Mouse (Mus musculus): ENCODE results near the gene Tcea3. TPM values are rescaled to one million over a fixed set of nuclear protein-coding genes. Genes with fewer than 3 reads are reported as not detected.

Gene Tcea3
- polyA plus RNA-seq (2015; fragmentation: Illumina TruSeq; extraction: RNeasy Lipid Tissue Mini Kit (QIAGEN cat#74804); ENCODE audit: insufficient read depth, low replicate concordance), result 1.7 TPM

DNA sequence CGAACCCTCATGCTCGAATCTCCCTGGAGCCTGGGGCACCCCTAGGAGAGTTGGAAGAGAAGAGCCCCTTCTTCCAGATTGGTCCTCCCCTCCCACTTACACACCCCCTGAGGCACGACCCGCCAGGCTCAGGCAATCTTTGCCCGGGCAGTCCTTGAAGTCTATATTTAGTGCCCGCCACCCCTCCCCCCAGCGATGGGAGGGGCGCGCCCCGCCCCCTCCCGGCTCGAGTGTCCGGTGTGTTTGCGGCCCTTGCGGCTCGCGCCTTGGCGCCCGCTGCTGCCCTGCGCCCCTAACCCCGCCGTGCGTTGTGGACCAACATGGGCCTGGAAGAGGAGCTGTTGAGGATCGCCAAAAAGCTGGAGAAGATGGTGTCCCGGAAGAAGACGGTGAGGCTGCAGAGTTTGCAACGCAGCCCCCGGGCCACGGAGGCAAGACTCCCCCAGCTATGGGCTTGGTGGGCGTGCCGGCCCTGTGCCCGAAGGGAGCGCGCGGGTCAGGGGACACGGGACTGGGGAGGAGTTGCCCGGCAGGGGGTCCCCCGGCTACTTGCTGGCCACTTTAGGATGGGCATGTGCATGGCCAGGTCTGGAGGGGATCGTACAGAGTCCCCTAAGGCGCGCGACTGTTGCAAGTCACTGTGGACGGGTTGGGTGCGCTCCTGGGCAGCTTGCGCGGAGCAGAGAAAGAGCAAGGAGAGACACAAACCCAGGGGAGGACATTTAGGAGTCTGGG lies at the start of gene Tcea3:
Gene Tcea3 (plus strand): TSS at position 1 of the 735 bp plus-strand sequence.

DNA sequence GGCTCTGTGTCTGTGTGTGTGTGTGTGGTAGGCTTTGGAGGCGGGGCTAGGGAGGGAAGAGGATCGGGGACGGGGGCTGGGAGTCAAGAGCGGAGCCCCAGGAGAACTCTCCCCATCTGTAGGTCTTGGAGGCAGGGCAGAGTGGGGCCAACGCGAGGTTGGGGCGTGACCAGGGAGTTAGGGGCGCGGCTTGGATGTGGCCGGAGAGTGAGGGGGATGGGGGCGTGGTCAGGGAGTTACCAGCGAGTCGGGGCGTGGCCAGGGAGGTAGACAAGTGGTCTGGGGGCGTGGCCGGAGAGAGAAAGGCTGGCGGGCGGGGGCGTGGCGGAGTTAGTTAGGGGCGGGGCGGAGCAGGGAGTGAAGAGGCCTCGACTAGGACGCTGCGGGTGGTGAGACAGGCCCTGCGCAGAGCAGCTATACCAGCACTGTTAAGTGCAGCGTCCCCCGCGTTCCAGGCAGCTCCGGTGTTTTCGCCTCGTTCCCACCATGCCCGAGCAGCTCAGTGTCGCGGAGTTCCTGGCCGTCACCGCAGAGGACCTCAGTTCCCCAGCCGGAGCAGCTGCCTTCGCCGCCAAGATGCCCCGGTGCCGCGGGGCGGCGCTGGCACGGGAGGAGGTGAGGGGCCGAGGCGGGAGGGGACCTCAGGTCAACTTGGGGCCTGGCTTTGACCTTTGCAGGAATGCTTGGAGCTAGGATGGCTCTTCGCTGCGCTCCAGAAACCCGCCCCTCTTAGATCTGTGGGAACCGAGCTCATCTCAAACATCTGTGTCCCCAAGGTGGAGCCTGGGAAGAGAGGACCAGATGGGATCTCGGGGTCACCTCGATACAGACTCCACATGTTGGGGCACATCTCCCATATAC lies 41.3 kb upstream of the Tcea3 start, which contains the start of gene Asap3:
Gene Asap3 (plus strand): TSS at position 333 of the 861 bp plus-strand sequence.

DNA sequence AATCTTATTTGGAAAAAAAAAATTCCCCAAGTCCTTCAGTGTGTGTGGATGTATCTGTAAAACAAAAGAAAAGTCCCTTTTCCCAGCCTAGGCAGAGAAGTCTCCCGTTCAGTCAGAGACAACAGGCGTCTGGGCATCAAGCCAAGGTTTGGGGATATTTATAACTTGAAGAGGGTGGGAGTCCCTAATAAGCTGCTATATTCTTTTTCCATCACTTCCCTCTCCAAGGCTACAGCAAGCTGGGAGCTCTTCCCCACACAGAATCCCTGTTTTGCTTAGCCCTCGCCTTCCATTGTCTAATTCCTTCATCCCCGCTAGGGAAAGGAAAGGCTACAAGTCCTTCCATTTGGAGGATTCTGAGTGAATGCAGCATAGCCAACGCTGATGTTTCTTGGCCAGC lies 36.9 kb downstream of the Tcea3 start, which contains the start of gene Zfp46:
Gene Zfp46 (plus strand): TSS at position 229 of the 400 bp plus-strand sequence.

DNA sequence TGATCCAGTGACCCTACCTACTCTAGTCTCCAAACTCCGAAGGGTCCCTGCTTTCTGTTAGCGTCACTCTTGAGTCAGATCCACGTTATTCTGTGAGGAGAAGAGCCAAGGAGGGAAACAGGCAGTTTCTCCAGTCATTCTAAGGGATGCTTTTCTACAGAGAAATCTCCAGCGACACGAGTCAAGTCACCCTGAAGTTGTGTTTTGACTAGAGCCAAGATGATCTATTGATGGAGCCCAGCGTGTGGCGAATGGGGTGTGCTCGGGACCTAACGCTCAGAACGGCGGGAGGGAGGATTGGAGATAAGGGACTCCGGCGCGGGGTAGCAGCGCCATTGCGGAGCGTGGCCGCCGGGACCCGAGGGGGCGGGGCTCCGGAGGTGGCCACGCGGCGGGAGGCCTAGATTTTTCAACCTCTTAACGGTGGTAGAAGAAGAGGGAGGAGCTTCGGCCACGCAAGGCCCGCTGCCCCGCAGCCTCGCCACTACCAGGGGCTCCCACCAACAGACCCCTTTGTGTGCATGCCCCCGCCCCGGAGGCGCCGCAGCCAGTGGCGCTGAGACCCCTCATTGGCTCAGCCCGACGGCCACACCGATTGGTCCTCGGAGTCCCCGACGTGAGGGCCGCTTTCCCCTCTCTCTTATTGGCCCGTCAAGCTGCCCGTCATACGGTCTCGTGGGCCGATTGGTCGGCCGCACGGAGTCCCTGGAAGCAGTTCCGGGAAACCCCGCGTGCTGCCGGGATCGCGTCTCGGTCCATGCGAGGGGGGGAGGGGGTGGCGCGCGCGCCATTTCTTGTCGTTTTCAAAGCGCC lies 62.9 kb downstream of the Tcea3 start, which contains the start of gene Hnrnpr:
Gene Hnrnpr (plus strand): TSS at position 714 of the 813 bp plus-strand sequence.

Other genes starting within 250 kb of the Tcea3 start
- gene Eloa, start 226.0 kb upstream of the Tcea3 start, polyA plus RNA-seq (2015; fragmentation: Illumina TruSeq; extraction: RNeasy Lipid Tissue Mini Kit (QIAGEN cat#74804); ENCODE audit: insufficient read depth, low replicate concordance), result 43.3 TPM
- 1,743 TPM for gene Rpl11, start 194.3 kb upstream of the Tcea3 start, polyA plus RNA-seq (2015; fragmentation: Illumina TruSeq; extraction: RNeasy Lipid Tissue Mini Kit (QIAGEN cat#74804); ENCODE audit: insufficient read depth, low replicate concordance)
- gene Id3, start 104.2 kb upstream of the Tcea3 start, polyA plus RNA-seq (2015; fragmentation: Illumina TruSeq; extraction: RNeasy Lipid Tissue Mini Kit (QIAGEN cat#74804); ENCODE audit: insufficient read depth, low replicate concordance), result 16.3 TPM
- gene E2f2, start 75.3 kb upstream of the Tcea3 start, polyA plus RNA-seq (2015; fragmentation: Illumina TruSeq; extraction: RNeasy Lipid Tissue Mini Kit (QIAGEN cat#74804); ENCODE audit: insufficient read depth, low replicate concordance), result 33.0 TPM
- 1.0 TPM for gene Asap3, start 41.4 kb upstream of the Tcea3 start, polyA plus RNA-seq (2015; fragmentation: Illumina TruSeq; extraction: RNeasy Lipid Tissue Mini Kit (QIAGEN cat#74804); ENCODE audit: insufficient read depth, low replicate concordance)
- 12.5 TPM for gene Zfp46, start 37.0 kb downstream of the Tcea3 start, polyA plus RNA-seq (2015; fragmentation: Illumina TruSeq; extraction: RNeasy Lipid Tissue Mini Kit (QIAGEN cat#74804); ENCODE audit: insufficient read depth, low replicate concordance)
- gene Hnrnpr, start 63.2 kb downstream of the Tcea3 start, polyA plus RNA-seq (2015; fragmentation: Illumina TruSeq; extraction: RNeasy Lipid Tissue Mini Kit (QIAGEN cat#74804); ENCODE audit: insufficient read depth, low replicate concordance), result 156 TPM
- not detected for gene Htr1d, start 175.8 kb downstream of the Tcea3 start, polyA plus RNA-seq (2015; fragmentation: Illumina TruSeq; extraction: RNeasy Lipid Tissue Mini Kit (QIAGEN cat#74804); ENCODE audit: insufficient read depth, low replicate concordance)
- 0.80 TPM for gene 6030445D17Rik, start 214.5 kb downstream of the Tcea3 start, polyA plus RNA-seq (2015; fragmentation: Illumina TruSeq; extraction: RNeasy Lipid Tissue Mini Kit (QIAGEN cat#74804); ENCODE audit: insufficient read depth, low replicate concordance)
- 12.1 TPM for gene Luzp1, start 222.0 kb downstream of the Tcea3 start, polyA plus RNA-seq (2015; fragmentation: Illumina TruSeq; extraction: RNeasy Lipid Tissue Mini Kit (QIAGEN cat#74804); ENCODE audit: insufficient read depth, low replicate concordance)